Mouse (Mus musculus): Measurements from ENCODE around the gene Plcg2. TPM values are rescaled to one million over a fixed set of nuclear protein-coding genes. Genes with fewer than 3 reads are reported as not detected.
A peak's percentile ranks its signal among the peaks of the same experiment; 100 is the strongest.

The Plcg2 gene
- polyA plus RNA-seq, 1 experiment from 2014 or later, result 6.0 TPM

DNA sequence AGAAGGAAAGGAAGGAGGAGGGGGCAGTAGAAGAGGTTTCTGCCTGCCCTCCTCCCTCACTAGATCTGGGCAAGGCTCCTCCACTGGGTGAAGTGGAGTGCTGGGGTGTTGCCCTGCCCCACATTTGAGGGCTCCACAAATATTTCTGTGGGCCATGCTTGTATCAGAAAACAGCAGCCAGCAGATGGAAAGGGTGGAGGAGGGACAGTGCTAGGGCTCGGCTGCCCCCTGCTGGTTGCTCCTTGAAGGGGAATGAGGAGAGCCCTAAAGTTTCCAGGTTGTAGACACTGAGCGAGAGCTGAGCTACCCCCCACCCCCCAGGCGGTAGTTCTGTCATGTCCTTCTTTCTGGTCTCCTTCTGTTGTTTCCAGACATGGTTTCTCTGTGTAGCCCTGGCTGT, 26.9 kb upstream of the Plcg2 start:
- Histone ChIP-seq H3K4me3 (no peak overlapping the region), H3K36me3 (no peaks in the 10 kb centered on the region), H3K9me3 (replicated peaks) (no peaks in the 10 kb centered on the region), H3K4me1 (peaks cover 18% of the 10 kb centered on the region), H3K27me3 (ENCODE audit: low read depth, poor library complexity, severe bottlenecking) (no peaks in the 10 kb centered on the region), H3K27ac (peak overlapping the region; percentile 83)
- peak; percentile 81 for DNase-seq (ENCODE audit: low spot score)
- 33% methylated on average over 3 of the region's 3 CpGs for WGBS

DNA sequence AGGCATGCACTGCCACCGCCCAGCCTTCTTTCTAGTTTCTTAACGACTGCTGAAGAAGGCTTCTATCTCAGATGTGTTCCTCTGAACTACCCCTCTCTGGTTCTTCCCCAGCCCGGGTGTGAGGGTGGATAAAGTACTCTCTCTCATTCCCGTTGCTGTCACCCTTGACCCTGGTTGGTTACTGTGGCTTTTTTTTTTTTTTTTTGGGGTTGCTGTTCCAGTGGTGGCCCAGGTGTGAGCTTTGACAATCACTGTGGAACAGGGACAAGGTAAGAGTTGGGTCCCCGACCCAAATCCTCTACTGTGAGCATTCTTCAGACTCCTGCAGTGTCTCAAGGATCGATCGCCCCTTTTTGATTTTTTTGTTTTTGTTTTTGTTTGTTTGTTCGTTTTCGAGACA, 26.4 kb upstream of the Plcg2 start:
- no peaks in the 10 kb centered on the region for H3K36me3 ChIP-seq
- no peak overlapping the region for H3K4me3 ChIP-seq
- peaks cover 18% of the 10 kb centered on the region for H3K4me1 ChIP-seq
- 74% methylated on average over 9 of the region's 9 CpGs for WGBS
- H3K9me3 ChIP-seq (replicated peaks), result no peaks in the 10 kb centered on the region
- DNase-seq (ENCODE audit: low spot score), result no peak
- H3K27ac ChIP-seq, result no peak overlapping the region
- no peaks in the 10 kb centered on the region for H3K27me3 ChIP-seq (ENCODE audit: low read depth, poor library complexity, severe bottlenecking)

DNA sequence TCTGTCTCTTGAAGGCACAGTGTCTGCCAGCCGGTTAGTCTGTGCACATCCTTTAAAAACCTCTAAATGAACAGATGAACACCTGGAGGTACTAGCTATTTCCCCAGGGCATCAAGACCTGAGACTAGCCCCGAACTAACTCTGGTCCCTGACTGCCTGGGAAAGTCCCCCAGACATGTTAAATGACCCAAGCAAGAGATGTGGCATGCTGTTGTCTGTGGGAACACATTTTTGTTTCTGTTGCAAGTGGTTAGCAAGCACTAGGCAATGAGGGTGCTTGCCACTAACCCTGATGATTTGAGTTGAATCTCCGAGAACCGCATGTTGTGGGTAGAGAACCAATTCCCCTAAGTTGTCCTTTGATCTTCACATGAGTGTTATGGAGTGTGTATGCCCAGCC, 25.8 kb upstream of the Plcg2 start:
- no peaks in the 10 kb centered on the region for H3K27me3 ChIP-seq (ENCODE audit: low read depth, poor library complexity, severe bottlenecking)
- WGBS, result 86% methylated on average over 4 of the region's 4 CpGs
- no peaks in the 10 kb centered on the region for H3K36me3 ChIP-seq
- H3K4me3 ChIP-seq, result no peak overlapping the region
- DNase-seq (ENCODE audit: low spot score), result no peak
- H3K4me1 ChIP-seq, result peaks cover 18% of the 10 kb centered on the region
- H3K27ac ChIP-seq, result no peak overlapping the region
- H3K9me3 ChIP-seq (replicated peaks), result no peaks in the 10 kb centered on the region

DNA sequence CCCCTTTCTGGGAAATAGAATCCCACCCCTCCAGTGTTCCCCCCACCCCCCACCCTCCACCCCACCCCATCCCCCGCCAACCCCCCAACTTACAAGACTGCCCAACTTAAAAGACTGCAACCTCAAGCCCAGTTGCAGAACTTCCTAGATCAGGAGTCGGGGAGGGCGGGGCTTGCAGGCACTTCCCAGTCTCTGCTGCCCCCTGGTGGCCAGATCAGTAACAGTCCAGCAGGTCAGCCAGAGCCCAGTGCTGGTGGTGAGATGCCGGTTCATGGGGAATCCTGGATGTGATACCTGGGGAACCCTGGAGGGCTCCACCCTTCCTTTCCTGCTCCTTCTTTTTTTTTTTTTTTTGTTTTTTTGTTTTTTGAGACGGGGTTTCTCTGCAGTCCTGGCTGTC, 23.1 kb upstream of the Plcg2 start:
- 0% methylated on average over 5 of the region's 5 CpGs for WGBS
- peak; percentile 99 for DNase-seq (ENCODE audit: low spot score)
- H3K4me3 ChIP-seq, result no peak overlapping the region
- H3K27me3 ChIP-seq (ENCODE audit: low read depth, poor library complexity, severe bottlenecking), result no peaks in the 10 kb centered on the region
- no peaks in the 10 kb centered on the region for H3K9me3 ChIP-seq (replicated peaks)
- no peaks in the 10 kb centered on the region for H3K36me3 ChIP-seq
- peaks cover 13% of the 10 kb centered on the region for H3K4me1 ChIP-seq
- H3K27ac ChIP-seq, result no peak overlapping the region

DNA sequence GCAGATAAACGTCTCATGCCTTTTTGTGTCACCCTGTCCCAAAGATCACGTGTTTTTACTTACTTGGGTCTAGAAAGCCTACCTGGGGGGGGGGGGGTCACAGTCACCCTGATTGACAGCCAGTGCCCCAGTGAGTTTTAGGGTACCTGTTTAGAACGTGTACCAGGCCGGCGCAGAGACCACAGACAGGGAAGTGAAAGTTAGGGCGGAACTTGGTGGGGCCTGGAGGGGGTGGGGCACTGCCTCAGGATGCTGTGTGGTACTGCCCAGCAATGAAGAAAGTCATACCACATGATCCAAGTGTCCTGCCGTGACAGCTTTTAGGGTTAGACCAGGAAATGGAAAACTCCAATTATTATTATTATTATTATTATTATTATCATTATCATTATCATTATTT, 22.3 kb upstream of the Plcg2 start:
- Histone ChIP-seq H3K27me3 (ENCODE audit: low read depth, poor library complexity, severe bottlenecking) (no peaks in the 10 kb centered on the region), H3K36me3 (no peaks in the 10 kb centered on the region), H3K27ac (no peak overlapping the region), H3K4me1 (peaks cover 4% of the 10 kb centered on the region), H3K4me3 (no peak overlapping the region), H3K9me3 (replicated peaks) (no peaks in the 10 kb centered on the region)
- 80% methylated on average over 7 of the region's 7 CpGs for WGBS
- DNase-seq (ENCODE audit: low spot score), result no peak

DNA sequence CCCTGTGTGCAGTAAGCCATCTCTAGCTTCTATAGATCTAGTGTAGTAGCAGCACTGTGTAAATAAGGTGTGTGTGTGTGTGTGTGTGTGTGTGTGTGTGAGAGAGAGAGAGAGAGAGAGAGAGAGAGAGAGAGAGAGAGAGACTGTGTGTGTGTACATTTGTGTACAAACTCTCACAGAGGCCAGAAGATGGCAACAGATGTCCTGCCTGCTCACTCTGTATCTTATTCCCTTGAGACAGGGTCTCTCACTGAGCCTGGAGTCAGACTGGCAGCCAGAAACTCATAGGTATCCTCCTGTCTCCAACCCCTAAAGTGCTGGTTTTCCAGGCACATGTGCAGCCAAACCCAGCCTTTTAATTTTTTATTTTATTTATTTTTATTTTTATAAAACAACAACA, 20.0 kb upstream of the Plcg2 start:
- no peak for DNase-seq (ENCODE audit: low spot score)
- no peak overlapping the region for H3K27ac ChIP-seq
- no peaks in the 10 kb centered on the region for H3K9me3 ChIP-seq (replicated peaks)
- no peak overlapping the region for H3K4me3 ChIP-seq
- H3K36me3 ChIP-seq, result no peaks in the 10 kb centered on the region
- H3K4me1 ChIP-seq, result no peaks in the 10 kb centered on the region
- H3K27me3 ChIP-seq (ENCODE audit: low read depth, poor library complexity, severe bottlenecking), result no peaks in the 10 kb centered on the region

DNA sequence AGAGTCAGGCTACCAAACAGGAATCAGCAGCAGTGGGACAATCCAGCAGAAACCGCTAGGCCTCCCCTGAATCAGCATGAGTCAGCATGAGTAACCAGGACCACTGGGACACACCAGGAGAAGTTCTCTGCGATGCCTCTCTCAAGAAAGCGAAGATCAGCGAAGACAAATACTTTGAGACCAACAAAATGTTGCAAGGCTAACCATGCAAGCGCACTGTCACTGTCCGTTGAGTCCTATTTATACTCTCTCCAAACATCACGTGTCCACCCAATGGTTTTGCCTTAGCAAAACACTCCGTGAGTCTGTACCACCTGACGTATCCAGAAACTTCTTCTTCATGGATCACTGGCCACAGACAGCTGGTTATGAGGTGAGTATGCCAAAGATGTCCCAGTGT, 18.1 kb upstream of the Plcg2 start:
- no peak for DNase-seq (ENCODE audit: low spot score)
- Histone ChIP-seq H3K9me3 (replicated peaks) (no peaks in the 10 kb centered on the region), H3K27me3 (ENCODE audit: low read depth, poor library complexity, severe bottlenecking) (no peaks in the 10 kb centered on the region), H3K4me3 (no peak overlapping the region), H3K27ac (no peak overlapping the region), H3K4me1 (no peaks in the 10 kb centered on the region), H3K36me3 (no peaks in the 10 kb centered on the region)
- WGBS, result 97% methylated on average over 9 of the region's 9 CpGs

DNA sequence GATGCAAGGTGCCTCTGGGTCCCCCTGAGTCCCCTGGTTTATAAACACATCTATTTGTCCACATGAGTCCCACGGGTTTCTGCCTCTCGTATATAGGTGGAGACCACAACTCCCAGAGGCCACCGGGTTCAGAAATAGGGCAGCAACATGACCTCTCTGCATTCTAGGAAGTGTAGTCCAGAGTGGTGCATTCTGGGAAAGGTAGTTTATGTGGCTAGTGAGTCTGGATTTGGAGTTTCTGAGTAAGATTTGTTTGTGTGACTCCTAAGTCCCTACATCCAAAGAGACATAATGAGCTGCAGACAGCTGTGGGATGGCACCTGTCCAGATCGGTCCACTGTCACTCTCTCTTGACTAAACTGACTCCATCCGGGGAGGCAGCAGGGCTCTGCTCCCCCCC, 17.6 kb upstream of the Plcg2 start:
- no peaks in the 10 kb centered on the region for H3K9me3 ChIP-seq (replicated peaks)
- no peaks in the 10 kb centered on the region for H3K27me3 ChIP-seq (ENCODE audit: low read depth, poor library complexity, severe bottlenecking)
- H3K27ac ChIP-seq, result no peak overlapping the region
- H3K4me3 ChIP-seq, result no peak overlapping the region
- no peaks in the 10 kb centered on the region for H3K36me3 ChIP-seq
- no peak for DNase-seq (ENCODE audit: low spot score)
- H3K4me1 ChIP-seq, result no peaks in the 10 kb centered on the region
- WGBS, result 66% methylated on average over 5 of the region's 5 CpGs

DNA sequence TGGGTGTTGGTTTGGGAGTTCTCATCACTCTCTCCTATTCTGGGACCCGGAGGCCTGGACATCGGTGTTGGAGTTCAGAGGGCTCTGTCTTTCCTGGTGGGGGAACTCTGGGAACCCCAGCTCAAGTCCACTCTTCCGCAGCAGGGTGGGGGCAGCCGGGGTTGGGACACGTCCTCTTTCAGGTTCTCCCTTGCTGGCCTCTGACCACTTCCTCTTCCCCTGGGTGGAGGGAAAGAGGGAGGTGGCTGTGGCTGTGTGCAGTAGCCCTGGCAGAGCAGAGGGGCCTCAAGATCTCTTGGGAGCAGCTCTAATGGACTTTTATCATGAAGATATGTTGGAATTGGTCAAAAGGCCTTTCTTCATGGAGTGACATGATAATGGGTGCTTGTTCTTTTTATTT, 16.3 kb upstream of the Plcg2 start:
- H3K27me3 ChIP-seq (ENCODE audit: low read depth, poor library complexity, severe bottlenecking), result no peaks in the 10 kb centered on the region
- whole genome bisulfite sequencing, result 83% methylated on average over 5 of the region's 5 CpGs

DNA sequence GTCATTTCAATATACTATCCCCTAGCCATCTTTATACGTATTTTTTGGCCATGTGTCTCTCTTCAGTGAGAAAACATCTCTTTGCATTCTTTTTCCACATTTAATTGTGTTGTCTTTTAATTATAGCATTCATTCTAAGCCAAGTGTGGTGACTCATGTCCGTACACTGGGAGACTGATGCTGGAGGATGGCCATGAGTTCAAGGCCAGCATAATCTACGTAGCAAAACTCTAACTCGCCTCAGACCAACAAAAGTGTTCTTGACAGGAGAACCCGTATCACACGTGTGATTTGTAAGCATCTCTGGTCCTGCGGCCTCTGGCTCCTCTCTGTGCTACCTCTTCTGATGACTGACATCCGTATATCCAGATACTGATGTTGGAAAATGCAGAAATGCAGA, 13.4 kb upstream of the Plcg2 start:
- no peak for DNase-seq (ENCODE audit: low spot score)
- H3K36me3 ChIP-seq, result no peaks in the 10 kb centered on the region
- H3K4me3 ChIP-seq, result no peak overlapping the region
- H3K27ac ChIP-seq, result no peak overlapping the region
- H3K9me3 ChIP-seq (replicated peaks), result no peaks in the 10 kb centered on the region
- no peaks in the 10 kb centered on the region for H3K4me1 ChIP-seq
- no peaks in the 10 kb centered on the region for H3K27me3 ChIP-seq (ENCODE audit: low read depth, poor library complexity, severe bottlenecking)
- WGBS, result 85% methylated on average over 8 of the region's 8 CpGs

More for the DNA sequence above, 16.3 kb upstream of the Plcg2 start:
- DNase-seq (ENCODE audit: low spot score), result no peak
- H3K27ac ChIP-seq, result no peak overlapping the region
- H3K4me1 ChIP-seq, result no peaks in the 10 kb centered on the region
- H3K36me3 ChIP-seq, result no peaks in the 10 kb centered on the region
- H3K9me3 ChIP-seq (replicated peaks), result no peaks in the 10 kb centered on the region
- no peak overlapping the region for H3K4me3 ChIP-seq

DNA sequence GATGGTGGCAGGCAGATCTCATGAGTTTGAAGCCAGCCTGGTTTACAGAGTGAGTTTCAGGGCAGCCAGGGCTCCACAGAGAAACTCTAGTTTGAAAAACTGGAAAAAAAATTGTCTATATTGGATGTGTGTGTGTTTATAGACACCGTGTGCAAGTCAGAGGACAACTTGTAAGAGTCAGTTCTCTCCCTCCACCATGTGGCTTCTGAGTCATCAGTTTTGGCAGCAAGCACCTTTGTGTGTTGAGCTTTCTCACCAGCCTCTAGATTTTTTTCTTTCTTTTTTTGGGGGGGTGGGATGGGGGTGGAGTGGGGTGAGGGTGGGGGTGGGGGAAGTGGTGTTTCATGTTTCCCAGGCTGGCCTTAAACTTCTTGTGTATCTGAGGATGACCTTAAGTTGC, 12.8 kb upstream of the Plcg2 start:
- Histone ChIP-seq H3K4me3 (no peak overlapping the region), H3K27me3 (ENCODE audit: low read depth, poor library complexity, severe bottlenecking) (no peaks in the 10 kb centered on the region), H3K4me1 (no peaks in the 10 kb centered on the region), H3K36me3 (no peaks in the 10 kb centered on the region), H3K27ac (no peak overlapping the region), H3K9me3 (replicated peaks) (no peaks in the 10 kb centered on the region)
- 77% methylated on average over 1 of the region's 1 CpGs for WGBS
- no peak for DNase-seq (ENCODE audit: low spot score)

DNA sequence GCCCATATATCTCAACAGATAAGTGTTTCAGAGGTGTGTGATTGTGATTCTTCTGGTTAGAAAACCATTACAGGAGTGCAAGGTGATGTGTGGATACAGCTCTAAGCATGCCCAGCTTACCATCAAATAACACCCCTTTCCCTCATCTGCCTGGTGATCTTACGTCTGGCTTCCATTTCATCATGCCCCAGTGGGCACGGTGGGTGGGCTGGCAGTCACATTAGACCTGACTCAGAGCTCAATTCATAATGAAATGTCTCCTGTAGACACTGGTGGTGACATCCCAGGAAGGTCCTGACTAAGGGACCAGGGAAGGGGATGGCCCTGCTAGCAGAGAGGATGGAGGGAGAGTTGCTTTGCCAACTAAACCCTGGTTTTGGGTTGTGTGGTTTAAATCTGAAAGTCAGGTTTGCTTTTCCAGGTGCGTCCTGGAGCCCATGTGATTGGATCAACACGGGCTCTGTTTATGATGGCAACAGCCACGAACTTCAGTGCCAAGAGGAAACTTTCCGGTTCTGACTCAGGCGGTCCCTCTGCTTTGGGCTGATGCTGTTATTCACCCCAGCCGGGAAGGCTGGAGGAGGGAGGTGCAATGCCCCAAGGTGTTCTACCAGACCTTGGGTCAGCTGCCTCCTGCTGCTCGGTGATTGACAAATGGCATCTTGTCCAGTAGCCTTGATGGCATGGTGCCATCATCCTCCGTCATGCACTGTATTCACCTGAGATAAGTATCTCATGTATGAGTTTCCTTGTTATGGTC, 9.7 kb upstream of the Plcg2 start:
- no peak overlapping the region for H3K27ac ChIP-seq
- H3K36me3 ChIP-seq, result no peaks in the 10 kb centered on the region
- no peaks in the 10 kb centered on the region for H3K4me1 ChIP-seq
- DNase-seq (ENCODE audit: low spot score), result no peak
- no peak overlapping the region for H3K4me3 ChIP-seq
- WGBS, result 87% methylated on average over 10 of the region's 10 CpGs
- no peaks in the 10 kb centered on the region for H3K9me3 ChIP-seq (replicated peaks)
- peaks cover 11% of the 10 kb centered on the region; the same call in 1 of the 2 replicates for H3K27me3 ChIP-seq (ENCODE audit: low read depth, poor library complexity, severe bottlenecking)

DNA sequence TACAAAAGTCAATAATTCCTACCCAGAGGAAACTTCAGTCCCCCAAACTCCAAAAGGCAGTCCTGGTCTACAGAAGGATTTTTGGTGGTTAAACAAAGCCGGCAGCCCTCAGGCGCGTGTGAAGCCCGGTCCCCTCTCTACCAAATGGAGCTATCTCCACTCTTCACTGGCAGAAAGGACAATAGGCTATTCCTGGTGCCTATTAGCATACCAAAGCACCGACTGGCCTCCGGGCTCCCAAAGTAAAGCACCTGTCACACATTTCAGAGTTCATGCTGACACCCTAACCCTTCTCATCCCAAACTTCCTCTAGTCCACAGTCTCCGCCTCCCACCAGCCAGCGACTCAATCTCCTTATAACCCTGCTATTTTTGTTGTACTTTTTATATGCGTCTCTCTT, 4.5 kb upstream of the Plcg2 start:
- H3K36me3 ChIP-seq, result no peaks in the 10 kb centered on the region
- 10% methylated on average over 9 of the region's 9 CpGs for WGBS
- no peak overlapping the region for H3K4me3 ChIP-seq
- DNase-seq (ENCODE audit: low spot score), result no peak
- peaks cover 52% of the 10 kb centered on the region for H3K27me3 ChIP-seq (ENCODE audit: low read depth, poor library complexity, severe bottlenecking)
- H3K9me3 ChIP-seq (replicated peaks), result no peaks in the 10 kb centered on the region
- H3K4me1 ChIP-seq, result peaks cover 8% of the 10 kb centered on the region
- no peak overlapping the region for H3K27ac ChIP-seq

DNA sequence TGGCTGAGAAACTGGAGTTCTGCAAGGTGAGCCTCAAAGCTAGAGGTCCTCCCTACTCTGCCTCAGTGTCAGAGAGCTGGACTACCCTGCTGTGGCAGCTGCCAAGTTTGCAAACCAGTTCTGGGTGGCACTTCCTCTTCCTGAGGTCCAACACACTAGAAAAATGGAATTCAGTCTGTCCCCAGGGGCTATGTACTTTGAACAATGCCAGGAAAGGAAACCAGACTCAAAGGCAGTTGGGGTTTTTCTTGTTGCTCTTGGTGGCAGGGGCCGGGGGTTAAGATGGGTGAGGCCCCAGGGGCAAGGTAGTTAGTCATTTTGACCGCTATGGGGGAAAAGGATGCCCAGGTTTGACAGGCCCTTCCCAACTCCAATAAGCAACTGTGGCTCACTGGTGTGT, 3.2 kb upstream of the Plcg2 start:
- H3K4me1 ChIP-seq, result peaks cover 17% of the 10 kb centered on the region
- no peak overlapping the region for H3K4me3 ChIP-seq
- H3K36me3 ChIP-seq, result no peaks in the 10 kb centered on the region
- WGBS, result 77% methylated on average over 2 of the region's 2 CpGs
- no peaks in the 10 kb centered on the region for H3K9me3 ChIP-seq (replicated peaks)
- peaks cover 60% of the 10 kb centered on the region for H3K27me3 ChIP-seq (ENCODE audit: low read depth, poor library complexity, severe bottlenecking)
- no peak overlapping the region for H3K27ac ChIP-seq
- no peak for DNase-seq (ENCODE audit: low spot score)
